Mouse (Mus musculus): Measurements from ENCODE around the gene Nphs1.

- TF ChIP-seq GATA1 (IDR thresholded peaks at IDR 0.05; ENCODE audit: borderline replicate concordance, low read length) (no peak), FLI1 (IDR thresholded peaks at IDR 0.05; ENCODE audit: low read length) (no peak)
Observed at GRCm38 (mm10) chr7:30453766-30454165, 4.3 kb upstream of the Nphs1 start.

Measured in megakaryocyte, embryonic 14.5 days (primary cell).